Mouse (Mus musculus) C2C12 (cell line): ENCODE results near the gene A930002H24Rik.

Experiments used
- CEBPB ChIP-seq: IDR thresholded peaks from one replicate; pipeline ENCODE4 v1.6.1; 2011; ENCODE audit warnings: low read depth, mild to moderate bottlenecking, control low read depth, moderate library complexity
- CTCF ChIP-seq: IDR thresholded peaks from one replicate; pipeline ENCODE4 v1.5.1; 2011; ENCODE audit not compliant: control insufficient read depth, insufficient read depth, insufficient read length
- MAX ChIP-seq: IDR thresholded peaks from one replicate; pipeline ENCODE4 v1.6.1; 2011; ENCODE audit warnings: mild to moderate bottlenecking, control low read depth

DNA sequence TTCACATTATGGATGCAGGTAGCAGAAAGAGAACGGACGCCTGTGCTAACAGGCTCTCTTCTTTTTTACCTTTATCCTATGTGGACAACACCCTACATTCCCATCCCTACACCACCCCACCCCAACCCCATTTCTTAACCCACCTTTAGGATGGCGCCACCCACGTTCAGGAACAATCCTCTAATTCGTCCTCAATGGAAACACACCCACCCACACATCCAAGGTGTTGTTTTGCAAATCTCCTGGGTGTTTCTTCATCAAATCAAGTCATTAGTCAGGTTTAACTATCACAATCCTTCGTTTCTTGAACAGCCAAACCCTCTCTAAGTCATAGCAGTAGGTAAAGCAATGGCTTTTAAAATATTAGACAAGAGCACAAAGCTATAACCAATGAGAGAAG lies 50.0 kb downstream of the A930002H24Rik start:
- TF ChIP-seq CTCF (no peak), MAX (no peak), CEBPB (no peak)
